Mouse (Mus musculus) small intestine, adult 2 months (tissue): ENCODE measurements around the gene Cul7.

Experiments
- CTCF ChIP-seq: fragments of 200-500 bp; IDR thresholded peaks from 2 replicates; pipeline ENCODE4 v1.5.1; 2012; ENCODE audit warnings: low read depth, mild to moderate bottlenecking, control low read depth, inconsistent platforms, low read length, moderate library complexity, mixed read lengths; ENCODE audit not compliant: insufficient replicate concordance, insufficient read length; ENCODE audit errors: extremely low read depth
- POLR2A ChIP-seq: fragments of 200-500 bp; IDR thresholded peaks from 2 replicates; pipeline ENCODE4 v1.6.1; 2012; ENCODE audit warnings: low read depth, mild to moderate bottlenecking, control low read depth, inconsistent platforms, low read length, moderate library complexity

DNA sequence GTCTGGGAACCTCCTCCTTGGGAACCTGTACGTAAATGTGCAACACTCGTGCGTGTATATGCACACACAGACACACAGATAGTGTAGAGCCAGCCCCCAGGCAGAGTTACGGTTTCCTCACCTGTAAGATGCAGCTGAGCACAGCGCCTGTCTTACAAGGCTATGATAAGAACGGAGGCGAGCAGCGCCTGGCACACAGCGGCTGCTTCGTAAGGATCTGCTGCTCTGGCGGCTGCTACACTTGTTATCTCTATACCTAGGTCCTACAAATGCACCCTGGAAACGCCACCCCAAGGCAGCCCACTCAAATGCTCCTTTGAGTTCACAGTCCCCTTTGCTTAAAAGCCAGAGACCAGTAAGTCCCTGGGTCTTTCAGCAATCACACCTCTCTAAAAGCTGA is 40.5 kb downstream of the Cul7 start:
- TF ChIP-seq CTCF (no peak), POLR2A (no peak)
